Mouse (Mus musculus) induced T-regulatory cell, adult 2 months (primary cell): ENCODE measurements around the gene Nradd.

Experiments
- DNase-seq: peaks from one replicate; pipeline ENCODE4 v3.0.0-alpha.2; 2012; ENCODE audit warnings: low read depth

The Nradd gene

GRCm38 (mm10) chr9:110652963-110653654 is 28.9 kb upstream of the Nradd start:
- DNase-seq: peak; percentile 63

- DNase-seq: peak; percentile 76
Observed at GRCm38 (mm10) chr9:110651931-110652722, 27.9 kb upstream of the Nradd start.

- DNase-seq: no peak
Observed at GRCm38 (mm10) chr9:110649775-110650174, 25.5 kb upstream of the Nradd start.

- DNase-seq: peak; percentile 91
Observed at GRCm38 (mm10) chr9:110645219-110645618, 21.0 kb upstream of the Nradd start.

GRCm38 (mm10) chr9:110644295-110644694 is 20.0 kb upstream of the Nradd start:
- no peak for DNase-seq

GRCm38 (mm10) chr9:110643787-110644186 is 19.5 kb upstream of the Nradd start:
- DNase-seq: no peak

- DNase-seq: no peak
Observed at GRCm38 (mm10) chr9:110642812-110643524, 18.7 kb upstream of the Nradd start.

- DNase-seq: peak; percentile 59
Observed at GRCm38 (mm10) chr9:110641006-110641405, 16.8 kb upstream of the Nradd start.

GRCm38 (mm10) chr9:110638611-110639021 is 14.4 kb upstream of the Nradd start:
- no peak for DNase-seq

GRCm38 (mm10) chr9:110635225-110635624 is 11.0 kb upstream of the Nradd start:
- peak; percentile 90 for DNase-seq

GRCm38 (mm10) chr9:110633882-110634281 is 9.6 kb upstream of the Nradd start:
- no peak for DNase-seq

GRCm38 (mm10) chr9:110632671-110633070 is 8.4 kb upstream of the Nradd start:
- no peak for DNase-seq

GRCm38 (mm10) chr9:110631651-110632275 is 7.5 kb upstream of the Nradd start:
- DNase-seq: no peak

GRCm38 (mm10) chr9:110631191-110631590 is 6.9 kb upstream of the Nradd start:
- peak; percentile 60 for DNase-seq

GRCm38 (mm10) chr9:110630171-110630570 is 5.9 kb upstream of the Nradd start:
- no peak for DNase-seq

- no peak for DNase-seq
Observed at GRCm38 (mm10) chr9:110625350-110625908, 1.2 kb upstream of the Nradd start.

- DNase-seq: no peak
Observed at GRCm38 (mm10) chr9:110623416-110624195, 646 bp downstream of the Nradd start.

GRCm38 (mm10) chr9:110622621-110623219 is 1.5 kb downstream of the Nradd start:
- no peak for DNase-seq

- DNase-seq: no peak
Observed at GRCm38 (mm10) chr9:110620685-110621084, 3.6 kb downstream of the Nradd start.

GRCm38 (mm10) chr9:110620180-110620579 is 4.1 kb downstream of the Nradd start:
- peak; percentile 39 for DNase-seq

GRCm38 (mm10) chr9:110617081-110617480 is 7.2 kb downstream of the Nradd start:
- DNase-seq: no peak
